Mouse (Mus musculus) forebrain, embryonic 14.5 days (tissue): ENCODE results near the gene Srrt. TPM values are rescaled to one million over a fixed set of nuclear protein-coding genes. Genes with fewer than 3 reads are reported as not detected.
A peak's percentile ranks its signal among the peaks of the same experiment; 100 is the strongest.

Experiments used
- ATAC-seq: fragments of 200-750 bp; cut with Nextera tagmentation; 2 replicates; pipeline ENCODE4 v1.8.0; 2017; ENCODE audit warnings: mild to moderate bottlenecking, moderate library complexity
- DNase-seq: peaks from one replicate; pipeline ENCODE4 v3.0.0-alpha.2; 2015; ENCODE audit warnings: low spot score
- H3K27ac ChIP-seq: fragments of 300-500 bp; sonication (generic); 2 replicates; pipeline ENCODE4 v1.5.1; 2014; ENCODE audit warnings: low read depth, mild to moderate bottlenecking, control low read depth, low read length, moderate library complexity
- H3K27me3 ChIP-seq: fragments of 300-500 bp; sonication (generic); replicated peaks from 2 replicates; pipeline ENCODE4 v1.6.1; 2014; ENCODE audit warnings: low read length, control low read depth, mixed read lengths; ENCODE audit not compliant: control insufficient read depth, insufficient read depth
- H3K36me3 ChIP-seq: fragments of 300-500 bp; sonication (generic); 2 replicates; pipeline ENCODE4 v1.6.1; 2014; ENCODE audit warnings: low read length, control low read depth; ENCODE audit not compliant: control insufficient read depth, insufficient read depth
- H3K4me1 ChIP-seq: fragments of 300-500 bp; sonication (generic); 2 replicates; pipeline ENCODE4 v1.6.1; 2014; ENCODE audit warnings: antibody characterized with exemption, low read length, control low read depth; ENCODE audit not compliant: control insufficient read depth, insufficient read depth
- H3K4me2 ChIP-seq: fragments of 300-500 bp; sonication (generic); 2 replicates; pipeline ENCODE4 v1.6.1; 2014; ENCODE audit warnings: mild to moderate bottlenecking, control low read depth, low read length
- H3K4me3 ChIP-seq: fragments of 300-500 bp; sonication (generic); 2 replicates; pipeline ENCODE4 v1.5.1; 2014; ENCODE audit warnings: low read depth, low read length, control low read depth
- H3K9ac ChIP-seq: fragments of 300-500 bp; sonication (generic); 2 replicates; pipeline ENCODE4 v1.6.1; 2014; ENCODE audit warnings: mild to moderate bottlenecking, low read length, control low read depth, moderate library complexity
- H3K9me3 ChIP-seq: fragments of 300-500 bp; sonication (generic); replicated peaks from 2 replicates; pipeline ENCODE4 v1.6.1; 2016; ENCODE audit warnings: low read length, control low read depth, mixed read lengths; ENCODE audit not compliant: control insufficient read depth
- WGBS: fragments of 180-500 bp; shearing (Covaris S2); extraction: QIAGEN DNeasy Blood & Tissue Kit; methylation state at CpG from one replicate; pipeline ENCODE4 v1.1.7; 2014; 5-methylcytosine and 5-hydroxymethylcytosine counted together
- microRNA-seq: library from miRNA; unstranded; fragments of <30 nt; microRNA quantifications from one replicate; pipeline ENCODE4, GENCODE M21; 2016
- polyA plus RNA-seq: library from polyadenylated mRNA; unstranded; fragments of >200 nt; fragmentation: Nextera tagmentation; extraction: Ambion mirVana; gene quantifications from 2 replicates; pipeline ENCODE4 v1.2.1, GENCODE M21; 2014

Gene Srrt
- polyA plus RNA-seq, 1 experiment from 2014 or later, result 78.9 TPM

DNA sequence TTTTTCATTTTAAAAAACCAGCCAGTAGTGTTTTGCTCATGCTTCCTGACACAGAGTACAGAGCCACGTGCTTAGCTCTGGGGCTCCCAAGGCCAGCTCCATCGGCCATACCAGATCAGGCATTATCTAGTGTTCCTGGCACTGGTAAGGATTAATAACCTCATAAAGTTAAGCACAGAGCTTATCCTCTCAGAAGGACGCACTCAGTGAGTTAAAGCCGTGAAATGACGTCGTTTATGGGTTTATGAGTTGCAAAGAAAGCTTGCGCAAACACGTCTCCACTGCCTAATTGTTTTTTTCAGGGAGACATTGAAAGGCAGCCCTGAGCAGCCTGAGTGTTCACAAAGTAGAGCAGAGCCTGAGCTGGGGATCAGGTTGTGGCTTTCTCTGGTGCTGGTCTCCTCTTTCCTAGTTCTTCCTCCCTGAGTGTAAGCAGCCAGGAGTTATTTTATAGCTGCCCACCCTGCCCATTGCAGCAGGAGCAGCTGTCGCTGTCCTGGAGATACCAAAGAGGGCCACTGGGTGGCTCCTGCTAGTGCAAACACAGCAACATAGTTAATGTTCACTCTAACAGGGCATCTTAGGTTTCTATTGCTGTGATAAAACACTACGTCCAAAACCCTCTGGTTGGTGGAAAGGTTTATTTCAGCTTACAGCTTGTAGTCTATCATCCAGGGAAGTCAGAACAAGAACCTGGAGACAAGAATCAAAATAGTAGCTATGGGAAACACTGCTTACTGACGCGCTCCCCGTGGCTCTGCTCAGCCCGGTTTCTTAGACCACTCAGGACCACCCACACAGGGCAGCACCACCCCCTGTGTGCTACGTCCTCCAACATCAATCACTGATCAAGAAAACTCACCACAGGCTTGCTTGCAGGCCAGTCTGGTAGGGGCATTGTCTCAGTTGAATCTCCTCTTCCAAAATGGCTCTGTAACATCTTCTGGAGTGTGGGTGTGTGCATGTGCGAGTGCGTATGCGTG is 29.8 kb downstream of the Srrt start:
- H3K27ac ChIP-seq, result no peak overlapping the region
- no peak overlapping the region for H3K4me2 ChIP-seq
- H3K36me3 ChIP-seq, result no peaks in the 10 kb centered on the region
- H3K4me1 ChIP-seq, result no peaks in the 10 kb centered on the region
- no peaks in the 10 kb centered on the region for H3K9me3 ChIP-seq
- no peak for ATAC-seq
- 53% methylated on average over 18 of the region's 18 CpGs for WGBS
- peak; percentile 47 for DNase-seq
- no peak overlapping the region for H3K4me3 ChIP-seq
- H3K27me3 ChIP-seq, result no peaks in the 10 kb centered on the region
- H3K9ac ChIP-seq, result no peak overlapping the region

GRCm38 (mm10) chr5:137268131-137268910 is 39.2 kb downstream of the Srrt start:
- Histone ChIP-seq H3K4me1 (no peaks in the 10 kb centered on the region), H3K9ac (no peak overlapping the region), H3K36me3 (no peaks in the 10 kb centered on the region), H3K27me3 (no peaks in the 10 kb centered on the region), H3K9me3 (no peaks in the 10 kb centered on the region), H3K4me2 (0 out of 2 replicates have a peak overlapping the region, but pooled peaks have one; percentile 5), H3K4me3 (no peak overlapping the region), H3K27ac (no peak overlapping the region)
- DNase-seq (no peak), ATAC-seq (no peak)
- 34% methylated on average over 17 of the region's 18 CpGs for WGBS

DNA sequence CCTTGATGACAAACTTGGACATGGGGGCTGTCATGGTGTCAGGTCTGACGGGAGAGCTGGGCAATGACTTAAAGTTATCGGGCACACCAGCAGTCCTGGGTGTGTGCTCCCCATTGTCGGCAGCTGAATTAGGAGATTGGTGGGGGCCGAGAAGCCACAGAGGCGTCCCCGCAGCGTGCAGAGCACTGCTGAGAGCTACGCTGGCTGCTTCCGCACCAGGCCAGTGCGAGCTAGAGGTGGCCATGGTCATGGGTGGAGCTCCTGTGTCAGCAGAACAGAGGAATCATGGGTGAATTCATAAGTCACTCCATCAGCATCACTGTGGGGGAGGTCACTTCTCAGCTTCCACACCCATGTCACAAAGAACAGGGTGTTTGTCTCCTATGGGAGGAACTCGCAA is 42.7 kb downstream of the Srrt start:
- Histone ChIP-seq H3K4me3 (no peak overlapping the region), H3K4me2 (no peak overlapping the region), H3K27me3 (no peaks in the 10 kb centered on the region), H3K27ac (no peak overlapping the region), H3K4me1 (no peaks in the 10 kb centered on the region), H3K9ac (no peak overlapping the region), H3K9me3 (no peaks in the 10 kb centered on the region), H3K36me3 (no peaks in the 10 kb centered on the region)
- DNase-seq (no peak), ATAC-seq (no peak)
- 87% methylated on average over 11 of the region's 11 CpGs for WGBS

DNA sequence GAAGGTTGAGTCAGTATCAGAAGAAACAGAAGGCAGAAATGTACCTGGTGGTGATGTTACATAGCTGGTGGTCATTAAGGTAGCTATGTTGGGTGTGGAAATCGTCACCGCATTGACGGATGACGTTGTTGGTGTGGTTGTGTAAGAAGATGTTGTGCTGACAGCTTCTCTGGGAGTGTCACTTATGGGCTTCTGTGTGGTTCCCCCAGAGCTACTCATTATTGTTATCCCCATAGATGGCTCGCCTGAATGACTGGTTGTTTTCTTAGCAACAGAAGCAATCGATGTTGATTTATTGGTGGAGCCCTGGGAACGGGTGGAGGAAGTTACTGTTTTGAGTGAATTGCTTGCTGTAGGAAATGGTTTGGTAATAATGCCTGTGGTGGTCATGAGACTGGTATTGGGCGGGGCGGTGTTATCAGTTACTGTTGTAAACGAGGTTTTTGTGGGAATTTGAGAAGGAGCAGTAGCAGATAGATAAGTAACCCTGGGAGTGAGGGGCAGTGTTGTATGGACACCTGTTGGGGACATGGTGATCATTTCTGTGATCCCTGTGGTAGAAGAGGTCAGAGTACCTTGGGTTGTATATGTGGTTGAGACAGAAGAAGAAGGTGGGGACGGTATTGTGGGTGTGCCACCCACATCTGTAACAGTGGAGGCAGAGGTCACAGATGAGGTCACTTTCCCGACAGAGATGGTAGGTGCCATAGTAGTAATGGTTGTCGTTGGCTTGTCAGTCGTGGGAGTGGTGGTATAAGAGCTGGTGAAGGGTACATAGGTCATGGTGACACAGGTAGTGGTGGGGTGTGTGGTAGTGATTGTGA is 43.4 kb downstream of the Srrt start:
- no peak for ATAC-seq
- H3K36me3 ChIP-seq, result no peaks in the 10 kb centered on the region
- no peaks in the 10 kb centered on the region for H3K9me3 ChIP-seq
- no peak for DNase-seq
- no peak overlapping the region for H3K4me2 ChIP-seq
- 89% methylated on average over 14 of the region's 14 CpGs for WGBS
- no peak overlapping the region for H3K9ac ChIP-seq
- H3K4me1 ChIP-seq, result no peaks in the 10 kb centered on the region
- H3K4me3 ChIP-seq, result no peak overlapping the region
- H3K27ac ChIP-seq, result no peak overlapping the region
- H3K27me3 ChIP-seq, result no peaks in the 10 kb centered on the region

Small RNA genes lying within 50 kb of the gene (microRNA-seq; reads per million reads assigned to microRNA genes)
- gene Mir7036 (0.79 reads per million), gene Mir8116 (not detected)

Other genes starting within 250 kb of the Srrt start
- gene Serpine1, start 235.4 kb downstream of the Srrt start, polyA plus RNA-seq, result 0.14 and 0.28 TPM in 2 replicates
- 3.2 and 4.8 TPM in 2 replicates for gene Trim56, start 191.5 kb downstream of the Srrt start, polyA plus RNA-seq
- gene Muc3, start 158.4 kb downstream of the Srrt start, polyA plus RNA-seq, result not detected in 2 replicates
- gene Muc3a, start 95.3 kb downstream of the Srrt start, polyA plus RNA-seq, result 0.11 TPM in 1 of 2 replicates, not detected in the other
- 6.9 and 10.9 TPM in 2 replicates for gene Ache, start 20.2 kb downstream of the Srrt start, polyA plus RNA-seq
- 9.8 and 10.3 TPM in 2 replicates for gene Ufsp1, start 13.0 kb downstream of the Srrt start, polyA plus RNA-seq
- gene Trip6, start 6.7 kb upstream of the Srrt start, polyA plus RNA-seq, result 18.2 and 18.4 TPM in 2 replicates
- gene Slc12a9, start 25.9 kb upstream of the Srrt start, polyA plus RNA-seq, result 6.2 and 9.9 TPM in 2 replicates
- gene Ephb4, start 42.4 kb upstream of the Srrt start, polyA plus RNA-seq, result 6.2 and 8.0 TPM in 2 replicates
- 0.04 and 0.05 TPM in 2 replicates for gene Zan, start 169.4 kb upstream of the Srrt start, polyA plus RNA-seq
- 81.2 and 98.0 TPM in 2 replicates for gene Pop7, start 194.8 kb upstream of the Srrt start, polyA plus RNA-seq
- gene Gigyf1, start 210.9 kb upstream of the Srrt start, polyA plus RNA-seq, result 11.5 and 13.0 TPM in 2 replicates
- not detected in 2 replicates for gene Epo, start 225.6 kb upstream of the Srrt start, polyA plus RNA-seq
- gene Gnb2, start 225.8 kb upstream of the Srrt start, polyA plus RNA-seq, result 598 and 644 TPM in 2 replicates
- gene Actl6b, start 245.8 kb upstream of the Srrt start, polyA plus RNA-seq, result 184 and 201 TPM in 2 replicates